Mouse (Mus musculus) heart, postnatal 10 days (tissue): Measurements from ENCODE around the gene Meaf6. TPM values are rescaled to one million over a fixed set of nuclear protein-coding genes. Genes with fewer than 3 reads are reported as not detected.

ENCODE experiments used
- DNase-seq, 2 experiments: peaks; one replicate each; pipeline ENCODE4 v3.0.0; 2021
- intact Hi-C: fragments of 180-260 bp; cut with DNase I; formaldehyde crosslinking; loops from one replicate; pipeline ENCODE4 v1.15.1; 2025
- total RNA-seq, 2 experiments: library from RNA; stranded (reverse); gene quantifications; 2 replicates each; pipeline ENCODE4 v1.2.3; 2021

Meaf6 gene
- total RNA-seq, 2 experiments from 2014 or later, result 27.7 to 31.4 TPM

DNA sequence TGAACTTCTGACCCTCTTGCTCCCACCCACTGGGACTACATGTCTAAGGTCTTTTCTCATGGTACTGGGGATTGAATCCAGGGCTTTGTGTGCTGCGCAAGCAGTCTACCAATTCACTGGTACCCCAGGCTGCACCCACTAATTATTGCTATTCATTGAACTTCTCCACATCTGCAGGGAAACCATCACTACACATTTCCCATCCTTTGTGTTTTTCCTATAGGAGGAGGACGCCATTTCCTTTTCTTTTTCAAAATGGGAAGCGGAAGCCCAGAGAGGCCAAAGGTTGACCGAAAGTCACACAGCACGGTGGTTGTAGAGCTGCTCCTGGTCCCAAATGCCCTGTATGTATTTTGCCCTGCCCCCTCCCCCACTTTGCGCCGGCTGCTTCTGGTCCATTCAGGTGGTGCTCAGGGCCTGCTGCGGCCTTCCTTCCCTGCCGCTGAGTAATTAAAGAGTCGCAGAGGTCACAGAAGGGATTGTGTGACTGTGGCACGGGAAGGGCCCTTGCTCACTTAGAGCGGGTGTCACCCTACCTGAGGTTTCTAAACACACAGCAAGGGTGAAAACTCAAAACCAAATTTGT is 51.5 kb downstream of the Meaf6 start:
- DNase-seq, result no peak
- intact Hi-C loops, result no loop called here

DNA sequence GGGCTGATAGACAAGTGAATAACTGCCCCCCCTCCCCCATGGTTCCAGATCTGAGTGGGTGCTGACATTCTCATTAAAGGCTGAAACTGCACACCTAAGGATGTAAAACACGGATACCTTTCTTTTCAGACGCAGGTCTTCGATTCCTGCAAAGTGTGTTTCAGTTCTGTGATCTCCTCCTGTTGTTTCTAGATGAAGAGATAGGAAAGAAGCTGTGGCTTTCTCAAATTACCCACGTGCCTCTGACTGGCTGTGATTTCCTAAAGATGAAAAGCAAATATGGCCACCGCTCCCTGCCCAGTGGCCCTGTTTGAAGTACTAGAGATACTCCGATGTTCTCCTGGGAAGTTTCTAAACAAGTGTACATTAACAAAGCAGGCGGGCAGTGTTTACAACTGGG is 53.4 kb downstream of the Meaf6 start:
- DNase-seq, result no peak
- intact Hi-C loops, result no loop called here

DNA sequence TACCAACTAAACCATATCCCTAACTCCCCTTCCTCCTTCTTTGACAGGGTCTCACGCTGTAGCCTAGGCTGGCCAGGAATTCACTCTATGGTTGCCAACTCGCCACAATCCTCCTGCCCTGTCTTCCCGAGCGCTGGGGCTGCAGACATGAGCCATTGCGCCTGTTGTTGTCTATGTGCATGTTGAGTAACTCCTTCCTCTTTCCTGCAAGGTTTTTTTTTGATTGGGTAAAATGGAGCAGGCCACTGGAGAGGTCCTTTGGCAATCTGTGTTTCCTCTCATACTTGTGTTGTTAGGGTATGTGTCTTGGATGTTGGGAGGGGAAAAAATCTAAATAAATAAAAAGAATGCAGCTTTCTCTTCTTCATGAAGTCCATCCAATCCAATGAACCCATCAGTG is 59.3 kb downstream of the Meaf6 start:
- intact Hi-C loops, result no loop called here
- no peak for DNase-seq

DNA sequence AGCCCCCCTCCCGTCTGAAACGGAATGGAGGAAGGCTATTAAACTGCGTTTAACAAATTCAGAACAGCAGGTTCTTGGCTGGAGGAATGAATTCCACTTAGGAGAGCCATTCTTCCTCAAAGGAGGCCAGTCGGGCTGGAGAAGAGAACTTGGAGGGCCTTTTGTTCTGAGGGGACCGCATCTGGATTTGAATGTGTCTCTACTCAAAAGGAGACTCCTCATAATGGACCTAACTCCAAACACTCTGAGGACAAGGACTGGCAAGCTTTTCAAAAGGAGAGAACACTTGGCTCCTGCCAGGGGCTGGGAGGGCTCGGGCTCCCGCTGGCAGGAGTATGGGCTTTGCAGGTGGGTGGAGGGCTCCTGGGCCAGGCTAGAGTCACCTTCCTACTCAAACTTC is 59.7 kb downstream of the Meaf6 start:
- DNase-seq, result no peak
- intact Hi-C loops, result no loop called here

DNA sequence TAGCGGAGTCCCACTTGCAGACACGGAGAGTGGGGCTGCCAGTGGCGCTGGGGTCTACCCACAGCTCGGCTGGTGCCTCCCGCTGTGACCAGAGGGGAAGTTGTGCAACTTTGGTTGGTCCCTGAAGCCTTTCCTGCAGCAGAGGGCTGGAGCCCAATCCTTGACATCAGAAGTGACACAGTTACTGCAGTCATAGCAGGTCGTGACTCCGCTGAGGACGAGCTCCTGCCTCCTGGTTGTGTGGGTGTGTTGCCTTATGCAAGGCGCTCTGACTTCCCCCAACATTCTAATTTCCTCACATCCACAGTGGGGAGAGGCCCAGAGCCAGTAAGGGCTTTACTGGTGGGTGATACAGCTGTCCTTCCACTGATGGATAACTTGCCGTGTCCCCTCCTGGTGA is 60.3 kb downstream of the Meaf6 start:
- intact Hi-C loops, result no loop called here
- peak; percentile 21 to 34 for DNase-seq

- no peak for DNase-seq
- intact Hi-C loops, result no loop called here
Observed at GRCm38 (mm10) chr4:125147970-125148369, 63.0 kb downstream of the Meaf6 start.

DNA sequence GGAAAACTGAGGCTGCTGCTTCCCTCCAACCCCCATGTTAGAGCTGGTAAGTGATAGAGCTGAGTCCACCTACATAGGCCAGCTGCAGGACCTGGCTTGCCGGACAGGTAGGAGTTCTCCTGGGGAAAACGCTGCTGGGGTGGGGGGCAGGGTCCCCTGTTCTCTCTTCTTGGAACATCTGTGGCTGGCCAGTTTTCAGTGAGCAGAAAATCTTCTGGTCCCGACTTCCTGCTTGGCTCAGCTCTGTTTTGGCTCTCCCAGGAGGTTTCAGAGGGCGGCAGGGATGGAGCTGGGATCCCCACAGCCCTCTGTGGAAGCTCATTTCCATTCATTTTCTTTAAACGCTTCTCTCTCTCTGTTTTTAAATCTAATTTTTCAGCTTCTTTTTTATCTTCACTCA is 64.5 kb downstream of the Meaf6 start:
- intact Hi-C loops, result no loop called here
- DNase-seq, result peak; percentile 12 to 25

- intact Hi-C loops, result no loop called here
- no peak for DNase-seq
Observed at GRCm38 (mm10) chr4:125152469-125152868, 67.5 kb downstream of the Meaf6 start.

- intact Hi-C loops, result no loop called here
- no peak for DNase-seq
Observed at GRCm38 (mm10) chr4:125153659-125154241, 68.8 kb downstream of the Meaf6 start.

DNA sequence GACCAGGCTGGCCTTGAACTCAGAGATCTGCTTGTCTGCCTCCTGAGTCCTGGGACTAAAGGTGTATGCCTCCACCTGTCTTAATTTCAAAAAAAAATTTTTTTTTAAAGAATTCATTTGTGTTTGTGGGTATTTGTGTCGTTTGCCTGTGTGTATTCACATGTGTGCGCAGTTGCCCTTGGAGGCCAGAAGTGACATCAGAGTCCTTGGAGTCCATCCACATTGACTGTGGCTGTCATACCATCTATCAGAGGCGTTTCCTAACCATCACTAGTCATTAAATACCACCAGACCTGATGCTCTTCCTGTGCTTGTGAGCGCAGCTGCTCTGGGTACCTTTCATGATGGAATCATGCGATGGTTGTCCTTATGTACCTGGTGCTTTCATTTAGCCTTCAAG is 70.7 kb downstream of the Meaf6 start:
- intact Hi-C loops, result no loop called here
- DNase-seq, result no peak

DNA sequence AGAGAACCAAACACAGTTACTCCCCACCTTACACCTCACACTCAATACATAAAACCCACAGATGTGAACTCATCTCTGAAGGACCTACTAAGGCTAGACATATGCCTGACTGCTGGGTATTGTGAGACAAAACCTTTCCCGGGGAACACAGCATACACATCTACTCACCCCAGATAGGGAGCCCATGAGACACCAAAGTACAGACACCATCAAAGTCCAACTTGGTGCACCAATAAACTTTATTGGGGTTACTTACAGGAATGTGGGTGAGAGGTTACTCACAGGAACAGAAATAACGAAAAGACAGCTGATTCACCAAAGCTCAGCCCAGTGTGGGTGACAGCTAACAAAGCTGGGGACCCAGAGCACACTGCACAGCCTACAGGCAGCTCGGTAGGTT is 72.4 kb downstream of the Meaf6 start:
- no peak for DNase-seq
- intact Hi-C loops, result no loop called here

- intact Hi-C loops, result no loop called here
- no peak for DNase-seq
Observed at GRCm38 (mm10) chr4:125158081-125158480, 73.1 kb downstream of the Meaf6 start.

DNA sequence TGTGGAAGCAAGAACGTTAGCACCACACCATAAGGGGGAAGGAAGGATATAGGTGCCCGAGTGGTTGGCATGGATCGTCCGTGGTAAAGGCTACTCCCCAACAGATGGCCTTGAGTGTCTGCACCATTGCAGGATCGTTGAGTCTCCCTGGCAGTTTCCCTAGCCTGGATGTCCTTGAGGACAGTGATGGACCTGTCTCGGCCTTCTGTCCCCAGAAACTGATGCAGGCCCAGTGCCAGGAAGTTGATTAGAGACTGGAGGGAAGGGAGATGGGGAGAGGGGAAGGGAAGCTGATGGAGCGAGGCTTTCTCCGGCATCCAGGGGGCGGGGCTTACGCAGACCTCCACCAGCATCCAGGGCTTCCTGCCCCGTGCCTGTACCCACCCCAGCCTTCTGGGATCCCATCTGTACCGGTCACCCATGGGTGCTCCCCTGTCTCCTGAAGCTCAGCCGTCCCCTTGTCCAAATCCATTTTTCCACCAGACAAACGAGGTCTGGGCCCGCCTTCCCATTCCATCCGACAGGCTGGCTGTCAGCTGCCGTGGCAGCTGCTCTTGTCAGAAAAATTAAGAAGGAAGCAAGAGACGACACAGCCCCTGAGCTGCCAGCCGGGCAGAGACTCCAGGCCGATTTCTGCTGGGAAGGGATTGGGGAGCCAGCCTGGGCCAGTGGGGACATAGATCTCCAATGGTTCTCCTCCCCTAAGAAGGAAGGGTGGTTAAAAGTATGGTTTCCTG is 73.8 kb downstream of the Meaf6 start:
- intact Hi-C loops, result no loop called here
- DNase-seq, result no peak

DNA sequence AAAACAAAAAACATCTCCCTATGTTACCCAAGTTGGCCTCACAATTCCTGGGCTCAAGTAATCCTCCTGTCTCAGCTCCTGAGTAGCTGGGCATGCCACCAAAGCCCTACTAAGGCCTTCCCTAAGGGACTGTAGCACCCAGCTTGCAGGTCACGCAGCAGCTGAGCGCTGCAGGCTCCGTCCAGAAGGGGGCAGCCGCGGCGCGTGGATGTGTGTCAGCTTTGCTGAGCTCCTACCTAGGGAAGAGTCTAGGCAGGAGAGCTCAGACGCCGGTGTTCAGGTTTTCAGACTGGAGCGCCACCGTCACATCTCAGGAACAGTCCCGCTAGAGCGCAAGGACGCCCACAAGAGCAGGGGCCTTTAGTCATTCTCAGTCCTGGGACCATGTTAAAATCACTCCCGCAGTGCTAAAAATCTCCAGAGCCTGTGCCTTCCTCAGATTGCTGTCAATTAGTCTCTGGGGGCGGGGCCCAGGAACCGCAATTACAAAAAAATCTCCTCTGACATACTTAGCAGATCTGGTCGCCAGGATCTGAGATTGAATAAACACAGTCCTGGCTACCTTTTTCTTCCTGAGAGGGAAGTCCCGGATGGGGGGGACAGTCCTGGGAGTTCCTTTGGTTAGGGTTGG is 75.5 kb downstream of the Meaf6 start:
- intact Hi-C loops, result loop anchor here (1.0 kb wide), 1 partner anchor 802 kb away; no protein-coding TSS in a partner anchor
- peak; percentile 85 to 89 for DNase-seq

- intact Hi-C loops, result loop anchor here (1.0 kb wide), 1 partner anchor 801 kb away; no protein-coding TSS in a partner anchor
- no peak for DNase-seq
Observed at GRCm38 (mm10) chr4:125160951-125161331, 76.0 kb downstream of the Meaf6 start.

DNA sequence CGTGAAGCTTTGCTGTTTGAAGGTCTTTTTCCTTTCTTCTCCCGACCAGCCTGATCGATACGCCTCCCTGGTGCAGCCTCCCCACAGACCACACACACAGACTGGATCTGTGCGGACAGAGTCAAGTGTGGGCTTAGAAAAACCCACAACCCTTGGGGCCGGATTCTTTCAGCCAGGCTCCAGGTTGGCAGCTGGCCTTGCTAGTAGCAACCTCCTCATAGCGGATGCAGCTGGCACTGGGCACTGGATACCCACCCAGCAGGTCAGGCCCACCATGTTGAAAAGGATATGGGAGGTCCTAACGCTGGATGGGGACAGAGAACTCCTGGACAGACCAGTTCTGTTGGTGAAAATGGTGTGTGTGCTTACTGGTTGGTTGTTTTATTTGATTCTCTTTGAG is 76.5 kb downstream of the Meaf6 start:
- no peak for DNase-seq
- intact Hi-C loops, result no loop called here

DNA sequence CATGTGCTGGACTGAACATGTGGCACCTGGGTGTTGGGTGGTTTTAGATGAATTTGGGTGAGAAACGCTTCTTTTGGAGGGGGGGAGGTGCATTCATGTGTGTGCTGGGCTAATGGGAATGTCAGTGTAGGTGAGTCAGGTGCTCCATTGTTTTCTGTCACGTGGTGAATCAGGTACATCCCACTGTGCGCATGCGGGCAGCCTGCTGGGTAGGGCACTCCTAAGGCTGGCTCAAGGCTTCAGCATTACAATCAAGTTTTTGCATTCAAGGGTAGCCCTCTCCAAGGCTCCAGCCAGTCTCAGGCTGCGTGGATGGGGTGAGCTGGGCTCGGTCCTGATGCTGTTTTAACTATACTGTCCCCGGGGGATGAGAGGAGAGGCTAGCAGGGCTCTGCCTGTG is 77.8 kb downstream of the Meaf6 start:
- intact Hi-C loops, result no loop called here

More for the DNA sequence above, 77.8 kb downstream of the Meaf6 start:
- DNase-seq, result no peak

Other genes with a start within 250 kb of the Meaf6 start
- gene Yrdc, start 234.5 kb upstream of the Meaf6 start, total RNA-seq, result 10 to 100 TPM; 20.9 to 24.4 TPM
- gene 1110065P20Rik, start 233.9 kb upstream of the Meaf6 start, total RNA-seq, result 10 to 100 TPM; 28.7 to 33.5 TPM
- under 1 TPM; 0.10 to 0.22 TPM for gene Maneal, start 223.0 kb upstream of the Meaf6 start, total RNA-seq
- gene Epha10, start 204.2 kb upstream of the Meaf6 start, total RNA-seq, result not detected
- gene 9930104L06Rik, start 148.1 kb upstream of the Meaf6 start, total RNA-seq, result 10 to 100 TPM; 10.7 to 11.2 TPM
- gene Cdca8, start 145.8 kb upstream of the Meaf6 start, total RNA-seq, result 10 to 100 TPM; 15.4 to 16.6 TPM
- gene Rspo1, start 98.7 kb upstream of the Meaf6 start, total RNA-seq, result 1 to 10 TPM; 3.4 to 5.6 TPM
- 10 to 100 TPM; 36.0 to 37.0 TPM for gene Gnl2, start 68.5 kb upstream of the Meaf6 start, total RNA-seq
- gene Dnali1, start 19.4 kb upstream of the Meaf6 start, total RNA-seq, result not detected
- 10 to 100 TPM; 10.8 to 11.6 TPM for gene Snip1, start 18.5 kb upstream of the Meaf6 start, total RNA-seq
- gene Zc3h12a, start 42.7 kb downstream of the Meaf6 start, total RNA-seq, result 1 to 10 TPM; 1.8 to 3.1 TPM